Mouse (Mus musculus): ENCODE measurements around the gene Mfng. TPM values are rescaled to one million over a fixed set of nuclear protein-coding genes. Genes with fewer than 3 reads are reported as not detected.

Gene Mfng
- total RNA-seq, 1 experiment, result 7.3 TPM

DNA sequence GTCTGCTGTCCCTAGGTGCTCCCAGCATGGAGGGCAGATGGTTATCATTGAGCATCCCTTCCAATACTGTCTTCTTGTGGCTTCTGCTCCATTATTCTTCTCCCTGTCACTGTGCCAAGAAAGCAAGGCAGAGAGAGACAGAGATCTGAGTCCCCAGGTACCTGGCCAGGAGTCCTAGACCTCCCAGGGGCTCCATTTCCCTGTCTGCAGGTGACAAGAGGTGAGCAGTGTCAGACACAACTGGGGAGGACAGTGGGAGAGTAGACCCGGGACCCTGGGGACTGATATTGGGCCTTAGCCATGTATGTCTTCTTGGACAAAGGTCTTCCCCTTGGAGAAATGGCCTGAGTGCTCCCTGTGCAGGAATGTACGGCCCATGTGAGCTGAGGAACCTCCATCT lies 32.1 kb upstream of the Mfng start:
- Histone ChIP-seq H3K4me3 (ENCODE audit: insufficient read depth in 1 of 2, low read depth in 1 of 2, low read length in 2 of 2, poor library complexity in 1 of 2, severe bottlenecking in 1 of 2) (no peak overlapping the region), H3K9me3 (ENCODE audit: control insufficient read depth, insufficient read depth, low read depth, low read length) (no peaks in the 10 kb centered on the region), H3K36me3 (ENCODE audit: control insufficient read depth, insufficient read depth, low read length, poor library complexity, severe bottlenecking) (no peaks in the 10 kb centered on the region), H3K4me1 (ENCODE audit: control insufficient read depth in 2 of 2, insufficient read depth in 2 of 2, low read length in 2 of 2, poor library complexity in 1 of 2) (peaks cover 3 to 45% of the 10 kb centered on the region in 2 experiments; a peak in 3 of 4 replicates), H3K27ac (ENCODE audit: insufficient read depth, low read depth, low read length, poor library complexity, severe bottlenecking) (no peak overlapping the region), H3K9ac (ENCODE audit: insufficient read depth, low read depth, low read length, poor library complexity, severe bottlenecking) (no peak overlapping the region)
- in situ Hi-C loops (cut with MboI; ENCODE audit: low sequenced_read_pairs in 2 of 2, unreplicated experiment in 2 of 2), result no loop called here
- no peak for DNase-seq (ENCODE audit: low read depth, low spot score)
- TF ChIP-seq ZNF384 (IDR thresholded peaks at IDR 0.05; ENCODE audit: low read depth, low read length) (no peak), CHD2 (IDR thresholded peaks at IDR 0.05; ENCODE audit: low read depth, low read length) (no peak), MAFK (IDR thresholded peaks at IDR 0.05; ENCODE audit: insufficient read depth, low read depth, low read length) (no peak), ZC3H11A (IDR thresholded peaks at IDR 0.05; ENCODE audit: borderline replicate concordance, low read depth, low read length) (no peak), HCFC1 (IDR thresholded peaks at IDR 0.05; ENCODE audit: borderline replicate concordance, insufficient read depth, low read length) (no peak)

DNA sequence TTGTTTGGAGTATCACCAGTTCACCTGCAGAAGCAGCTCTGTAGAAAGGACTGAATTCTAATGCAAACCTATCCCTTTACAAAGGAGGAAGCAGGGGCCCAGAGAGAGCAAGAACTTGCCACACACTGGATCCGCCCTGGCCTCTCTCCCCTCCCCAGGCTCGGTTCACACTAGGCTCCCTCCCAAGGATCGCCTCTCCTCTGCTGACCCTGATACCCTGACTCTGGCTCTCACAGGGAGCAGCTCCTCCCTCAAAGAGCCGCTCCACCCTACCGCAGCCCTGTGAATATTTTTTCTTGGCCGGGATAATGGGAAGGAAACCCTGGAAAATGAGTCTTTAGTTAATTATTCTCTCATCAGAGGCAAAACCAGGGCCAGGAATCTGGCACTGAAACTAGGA lies 31.1 kb upstream of the Mfng start:
- H3K36me3 ChIP-seq (ENCODE audit: control insufficient read depth, insufficient read depth, low read length, poor library complexity, severe bottlenecking), result no peaks in the 10 kb centered on the region
- H3K9me3 ChIP-seq (ENCODE audit: control insufficient read depth, insufficient read depth, low read depth, low read length), result no peaks in the 10 kb centered on the region
- H3K4me1 ChIP-seq (ENCODE audit: control insufficient read depth in 2 of 2, insufficient read depth in 2 of 2, low read length in 2 of 2, poor library complexity in 1 of 2), result peaks cover 3 to 35% of the 10 kb centered on the region in 2 experiments; a peak in 3 of 4 replicates
- TF ChIP-seq MAFK (IDR thresholded peaks at IDR 0.05; ENCODE audit: insufficient read depth, low read depth, low read length) (no peak), CHD2 (IDR thresholded peaks at IDR 0.05; ENCODE audit: low read depth, low read length) (no peak), HCFC1 (IDR thresholded peaks at IDR 0.05; ENCODE audit: borderline replicate concordance, insufficient read depth, low read length) (no peak), ZNF384 (IDR thresholded peaks at IDR 0.05; ENCODE audit: low read depth, low read length) (no peak), ZC3H11A (IDR thresholded peaks at IDR 0.05; ENCODE audit: borderline replicate concordance, low read depth, low read length) (no peak)
- in situ Hi-C loops (cut with MboI; ENCODE audit: low sequenced_read_pairs in 2 of 2, unreplicated experiment in 2 of 2), result no loop called here
- H3K27ac ChIP-seq (ENCODE audit: insufficient read depth, low read depth, low read length, poor library complexity, severe bottlenecking), result no peak overlapping the region
- no peak for DNase-seq (ENCODE audit: low read depth, low spot score)
- H3K4me3 ChIP-seq (ENCODE audit: insufficient read depth in 1 of 2, low read depth in 1 of 2, low read length in 2 of 2, poor library complexity in 1 of 2, severe bottlenecking in 1 of 2), result no peak overlapping the region
- no peak overlapping the region for H3K9ac ChIP-seq (ENCODE audit: insufficient read depth, low read depth, low read length, poor library complexity, severe bottlenecking)

DNA sequence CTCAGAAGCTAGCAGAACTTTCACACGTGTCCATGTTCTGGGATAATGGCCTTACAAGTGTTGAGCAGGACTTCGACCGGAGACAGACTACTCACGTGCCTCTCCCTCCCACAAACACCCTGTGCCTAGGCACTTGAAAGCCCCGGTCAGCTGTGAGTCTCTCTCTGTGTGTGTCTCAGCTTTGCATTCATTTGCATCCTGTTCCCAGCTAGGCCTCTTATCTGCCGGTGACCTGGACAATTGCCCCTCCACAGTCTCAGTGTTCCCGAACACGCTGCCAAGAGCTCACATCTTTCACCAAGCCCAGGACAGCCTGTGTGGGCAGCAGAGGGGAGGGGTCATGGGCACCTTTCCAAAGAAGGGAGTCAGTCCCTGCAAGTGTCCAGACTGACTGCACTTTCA lies 30.2 kb upstream of the Mfng start:
- Histone ChIP-seq H3K4me1 (ENCODE audit: control insufficient read depth in 2 of 2, insufficient read depth in 2 of 2, low read length in 2 of 2, poor library complexity in 1 of 2) (peaks cover 3 to 34% of the 10 kb centered on the region in 2 experiments; a peak in 3 of 4 replicates), H3K36me3 (ENCODE audit: control insufficient read depth, insufficient read depth, low read length, poor library complexity, severe bottlenecking) (no peaks in the 10 kb centered on the region), H3K9me3 (ENCODE audit: control insufficient read depth, insufficient read depth, low read depth, low read length) (no peaks in the 10 kb centered on the region), H3K9ac (ENCODE audit: insufficient read depth, low read depth, low read length, poor library complexity, severe bottlenecking) (no peak overlapping the region), H3K4me3 (ENCODE audit: insufficient read depth in 1 of 2, low read depth in 1 of 2, low read length in 2 of 2, poor library complexity in 1 of 2, severe bottlenecking in 1 of 2) (peak overlapping the region in 1 of 2 experiments; percentile 73; a peak in 2 of 4 replicates), H3K27ac (ENCODE audit: insufficient read depth, low read depth, low read length, poor library complexity, severe bottlenecking) (no peak overlapping the region)
- DNase-seq (ENCODE audit: low read depth, low spot score), result no peak
- TF ChIP-seq HCFC1 (IDR thresholded peaks at IDR 0.05; ENCODE audit: borderline replicate concordance, insufficient read depth, low read length) (no peak), CHD2 (IDR thresholded peaks at IDR 0.05; ENCODE audit: low read depth, low read length) (no peak), ZNF384 (IDR thresholded peaks at IDR 0.05; ENCODE audit: low read depth, low read length) (no peak), MAFK (IDR thresholded peaks at IDR 0.05; ENCODE audit: insufficient read depth, low read depth, low read length) (no peak), ZC3H11A (IDR thresholded peaks at IDR 0.05; ENCODE audit: borderline replicate concordance, low read depth, low read length) (no peak)
- in situ Hi-C loops (cut with MboI; ENCODE audit: low sequenced_read_pairs in 2 of 2, unreplicated experiment in 2 of 2), result no loop called here

DNA sequence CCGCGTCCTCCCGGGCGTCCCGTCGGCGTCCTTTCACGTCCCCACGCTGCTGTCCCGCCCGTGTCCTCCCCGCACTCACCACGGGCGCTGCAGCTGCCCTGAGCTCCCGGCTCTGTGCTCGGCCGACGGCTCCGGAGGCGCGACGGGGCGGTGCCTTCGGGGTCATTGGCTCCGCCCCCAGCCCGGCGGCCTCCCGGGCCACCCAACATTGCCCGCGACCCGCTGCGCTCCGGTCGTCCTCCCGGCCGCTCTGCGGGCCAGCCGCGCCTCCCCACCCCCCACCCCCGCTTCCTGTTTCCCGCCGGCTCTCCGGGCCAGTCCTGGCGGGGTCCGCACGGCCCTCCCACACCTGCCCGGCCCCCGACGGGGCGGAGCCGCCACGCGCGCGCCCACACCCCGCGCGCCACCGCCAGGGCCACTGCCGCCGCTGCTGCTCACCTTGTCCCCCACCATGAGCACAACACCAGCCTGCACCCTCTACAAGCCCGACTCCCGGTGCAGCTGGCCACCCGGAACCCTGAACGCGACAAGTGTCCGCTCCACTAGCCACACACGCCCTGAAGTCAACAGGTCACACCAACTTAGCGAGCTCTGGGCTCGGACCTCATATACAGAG lies 29.6 kb upstream of the Mfng start, which contains the start of gene Card10:
TSS of gene Card10 (minus strand) at position 267 of the 616 bp plus-strand sequence.
- no peaks in the 10 kb centered on the region for H3K36me3 ChIP-seq (ENCODE audit: control insufficient read depth, insufficient read depth, low read length, poor library complexity, severe bottlenecking)
- TF ChIP-seq ZNF384 (IDR thresholded peaks at IDR 0.05; ENCODE audit: low read depth, low read length) (no peak), ZC3H11A (IDR thresholded peaks at IDR 0.05; ENCODE audit: borderline replicate concordance, low read depth, low read length) (no peak), MAFK (IDR thresholded peaks at IDR 0.05; ENCODE audit: insufficient read depth, low read depth, low read length) (no peak), HCFC1 (IDR thresholded peaks at IDR 0.05; ENCODE audit: borderline replicate concordance, insufficient read depth, low read length) (no peak), CHD2 (IDR thresholded peaks at IDR 0.05; ENCODE audit: low read depth, low read length) (no peak)
- peaks cover 3 to 29% of the 10 kb centered on the region in 2 experiments; a peak in 3 of 4 replicates for H3K4me1 ChIP-seq (ENCODE audit: control insufficient read depth in 2 of 2, insufficient read depth in 2 of 2, low read length in 2 of 2, poor library complexity in 1 of 2)
- H3K27ac ChIP-seq (ENCODE audit: insufficient read depth, low read depth, low read length, poor library complexity, severe bottlenecking), result no peak within 1 kb of the TSS
- H3K9ac ChIP-seq (ENCODE audit: insufficient read depth, low read depth, low read length, poor library complexity, severe bottlenecking), result peak within 1 kb of the TSS; percentile 77
- in situ Hi-C loops (cut with MboI; ENCODE audit: low sequenced_read_pairs in 2 of 2, unreplicated experiment in 2 of 2), result no loop called here
- peak within 1 kb of the TSS; percentile 73 to 87 for H3K4me3 ChIP-seq (ENCODE audit: insufficient read depth in 1 of 2, low read depth in 1 of 2, low read length in 2 of 2, poor library complexity in 1 of 2, severe bottlenecking in 1 of 2)
- H3K9me3 ChIP-seq (ENCODE audit: control insufficient read depth, insufficient read depth, low read depth, low read length), result no peaks in the 10 kb centered on the region
- DNase-seq (ENCODE audit: low read depth, low spot score), result no peak

All from ES-E14 (cell line).